Mouse (Mus musculus) lung, postnatal 0 days (tissue): ENCODE measurements around the gene Fam160a1. TPM values are rescaled to one million over a fixed set of nuclear protein-coding genes. Genes with fewer than 3 reads are reported as not detected.

Source experiments
- ATAC-seq: fragments of 200-750 bp; cut with Nextera tagmentation; 2 replicates; pipeline ENCODE4 v1.8.0; 2017; ENCODE audit warnings: moderate library complexity
- DNase-seq: peaks from one replicate; pipeline ENCODE4 v3.0.0-alpha.2; 2016; ENCODE audit warnings: low spot score
- H3K27ac ChIP-seq: fragments of 300-500 bp; sonication (generic); 2 replicates; pipeline ENCODE4 v1.5.1; 2014; ENCODE audit warnings: antibody characterized with exemption, mild to moderate bottlenecking, low read length, mixed read lengths
- H3K27me3 ChIP-seq: fragments of 300-500 bp; sonication (generic); replicated peaks from 2 replicates; pipeline ENCODE4 v1.6.1; 2014; ENCODE audit warnings: low read length, mixed read lengths; ENCODE audit not compliant: insufficient read depth
- H3K36me3 ChIP-seq: fragments of 300-500 bp; sonication (generic); 2 replicates; pipeline ENCODE4 v1.6.1; 2014; ENCODE audit warnings: low read length, mixed read lengths; ENCODE audit not compliant: insufficient read depth
- H3K4me1 ChIP-seq: fragments of 300-500 bp; sonication (generic); 2 replicates; pipeline ENCODE4 v1.6.1; 2014; ENCODE audit warnings: antibody characterized with exemption, low read depth, low read length, mixed read lengths; ENCODE audit not compliant: insufficient read depth
- H3K4me2 ChIP-seq: fragments of 300-500 bp; sonication (generic); replicated peaks from 2 replicates; pipeline ENCODE4 v1.6.1; 2014; ENCODE audit warnings: low read depth, mild to moderate bottlenecking, low read length, moderate library complexity, mixed read lengths
- H3K4me3 ChIP-seq: fragments of 300-500 bp; sonication (generic); 2 replicates; pipeline ENCODE4 v1.5.1; 2014; ENCODE audit warnings: low read depth, low read length
- H3K9ac ChIP-seq: fragments of 300-500 bp; sonication (generic); replicated peaks from 2 replicates; pipeline ENCODE4 v1.6.1; 2014; ENCODE audit warnings: low read depth, mild to moderate bottlenecking
- H3K9me3 ChIP-seq: fragments of 300-500 bp; sonication (generic); 2 replicates; pipeline ENCODE4 v1.6.1; 2016; ENCODE audit warnings: low read length, mixed read lengths
- CTCF ChIP-seq: IDR thresholded peaks from 2 replicates; pipeline ENCODE4 v1.5.1; 2016; ENCODE audit warnings: antibody characterized with exemption, mild to moderate bottlenecking
- EP300 ChIP-seq: IDR thresholded peaks from 2 replicates; pipeline ENCODE4 v1.6.1; 2016; ENCODE audit warnings: antibody characterized with exemption, mild to moderate bottlenecking, control low read depth
- WGBS: fragments of 180-500 bp; shearing (Covaris S2); extraction: QIAGEN DNeasy Blood & Tissue Kit; methylation state at CpG from one replicate; pipeline ENCODE4 v1.1.7; 2014; 5-methylcytosine and 5-hydroxymethylcytosine counted together
- polyA plus RNA-seq: library from polyadenylated mRNA; unstranded; fragments of >200 nt; fragmentation: Nextera tagmentation; extraction: Ambion mirVana; gene quantifications from 2 replicates; pipeline ENCODE4 v1.2.1, GENCODE M21; 2015

The Fam160a1 gene
- polyA plus RNA-seq, 1 experiment from 2014 or later, result 4.6 TPM

DNA sequence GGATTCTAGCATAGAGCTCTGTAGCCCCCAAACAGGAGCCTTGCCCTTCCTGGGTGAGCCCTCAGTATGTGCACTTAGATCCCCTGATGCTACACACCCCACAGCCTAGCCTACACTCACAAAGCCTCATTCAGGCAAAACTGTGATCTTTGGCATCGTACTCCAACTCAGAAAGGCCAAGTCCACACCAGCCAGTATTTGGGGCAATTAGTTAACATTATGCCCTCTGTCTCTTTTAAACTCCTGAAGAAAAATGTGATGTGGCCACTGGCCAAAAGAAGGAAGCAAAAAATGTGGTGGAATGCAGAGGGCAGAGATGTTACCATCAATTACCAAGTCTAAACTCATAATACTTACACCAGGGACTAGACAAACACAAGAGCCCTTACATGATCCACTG is 14.7 kb upstream of the Fam160a1 start:
- no peak for ATAC-seq
- H3K9me3 ChIP-seq, result no peaks in the 10 kb centered on the region
- no peak overlapping the region for H3K4me2 ChIP-seq
- H3K36me3 ChIP-seq, result no peaks in the 10 kb centered on the region
- no peak overlapping the region for H3K4me3 ChIP-seq
- no peaks in the 10 kb centered on the region for H3K27me3 ChIP-seq
- H3K27ac ChIP-seq, result no peak overlapping the region
- DNase-seq, result no peak
- H3K9ac ChIP-seq, result no peak overlapping the region
- 67% methylated on average over 1 of the region's 1 CpGs for WGBS
- no peak for TF ChIP-seq CTCF
- no peak for TF ChIP-seq EP300
- H3K4me1 ChIP-seq, result no peaks in the 10 kb centered on the region

- ATAC-seq (no peak), DNase-seq (peak; percentile 20)
- Histone ChIP-seq H3K9me3 (no peaks in the 10 kb centered on the region), H3K9ac (no peak overlapping the region), H3K4me1 (no peaks in the 10 kb centered on the region), H3K27me3 (no peaks in the 10 kb centered on the region), H3K36me3 (no peaks in the 10 kb centered on the region), H3K4me3 (no peak overlapping the region), H3K27ac (no peak overlapping the region), H3K4me2 (no peak overlapping the region)
- TF ChIP-seq EP300 (no peak), CTCF (no peak)
- 41% methylated on average over 4 of the region's 4 CpGs for WGBS
Observed at GRCm38 (mm10) chr3:85829047-85829446, 12.0 kb upstream of the Fam160a1 start.

DNA sequence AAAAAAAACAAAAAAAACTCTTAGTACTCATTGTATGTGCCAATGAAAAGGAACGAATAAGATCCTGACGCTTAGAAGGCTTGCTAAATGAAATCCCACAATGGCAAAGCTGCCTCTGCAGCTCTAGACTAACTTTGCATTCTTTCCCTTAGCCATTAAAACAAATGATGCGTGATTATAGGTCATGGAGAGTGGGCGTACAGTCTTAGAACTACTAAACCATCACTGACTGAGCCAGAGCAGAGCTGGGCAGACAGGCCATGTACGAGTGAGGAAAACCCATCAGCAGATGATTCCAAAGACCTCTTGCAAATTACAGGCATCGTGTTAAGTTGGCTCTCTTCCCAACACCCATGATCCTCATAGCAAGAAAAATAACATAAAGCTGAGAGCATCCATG is 10.7 kb upstream of the Fam160a1 start:
- Histone ChIP-seq H3K27ac (no peak overlapping the region), H3K4me2 (no peak overlapping the region), H3K27me3 (no peaks in the 10 kb centered on the region), H3K36me3 (no peaks in the 10 kb centered on the region), H3K4me3 (no peak overlapping the region), H3K4me1 (no peaks in the 10 kb centered on the region), H3K9ac (no peak overlapping the region), H3K9me3 (no peaks in the 10 kb centered on the region)
- ATAC-seq (no peak), DNase-seq (no peak)
- TF ChIP-seq CTCF, result no peak
- TF ChIP-seq EP300, result no peak
- WGBS, result 73% methylated on average over 6 of the region's 6 CpGs

DNA sequence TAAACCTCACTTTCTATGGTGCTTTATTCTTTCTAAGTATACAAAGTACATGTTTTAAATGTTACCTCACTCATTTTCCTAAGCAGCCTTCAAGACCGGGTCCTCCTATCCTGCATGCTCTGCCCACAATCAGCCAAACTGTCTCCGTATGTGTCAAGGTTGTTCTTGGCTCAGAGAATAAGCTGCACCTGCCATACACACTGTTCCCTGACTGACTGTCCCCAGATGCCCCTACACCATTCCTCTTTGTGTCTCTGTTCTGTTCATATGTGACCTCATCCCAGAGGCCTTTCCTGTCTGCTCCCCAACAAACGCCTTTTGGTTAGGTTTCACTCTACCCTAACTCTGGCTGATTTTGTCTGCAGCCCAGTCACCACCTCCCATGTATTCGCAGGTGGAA is 10.2 kb upstream of the Fam160a1 start:
- 76% methylated on average over 4 of the region's 4 CpGs for WGBS
- H3K27ac ChIP-seq, result no peak overlapping the region
- H3K4me2 ChIP-seq, result no peak overlapping the region
- no peaks in the 10 kb centered on the region for H3K36me3 ChIP-seq
- DNase-seq (no peak), ATAC-seq (no peak)
- H3K27me3 ChIP-seq, result no peaks in the 10 kb centered on the region
- no peak overlapping the region for H3K4me3 ChIP-seq
- no peak overlapping the region for H3K9ac ChIP-seq
- TF ChIP-seq CTCF, result no peak
- no peak for TF ChIP-seq EP300
- H3K4me1 ChIP-seq, result no peaks in the 10 kb centered on the region
- H3K9me3 ChIP-seq, result no peaks in the 10 kb centered on the region

DNA sequence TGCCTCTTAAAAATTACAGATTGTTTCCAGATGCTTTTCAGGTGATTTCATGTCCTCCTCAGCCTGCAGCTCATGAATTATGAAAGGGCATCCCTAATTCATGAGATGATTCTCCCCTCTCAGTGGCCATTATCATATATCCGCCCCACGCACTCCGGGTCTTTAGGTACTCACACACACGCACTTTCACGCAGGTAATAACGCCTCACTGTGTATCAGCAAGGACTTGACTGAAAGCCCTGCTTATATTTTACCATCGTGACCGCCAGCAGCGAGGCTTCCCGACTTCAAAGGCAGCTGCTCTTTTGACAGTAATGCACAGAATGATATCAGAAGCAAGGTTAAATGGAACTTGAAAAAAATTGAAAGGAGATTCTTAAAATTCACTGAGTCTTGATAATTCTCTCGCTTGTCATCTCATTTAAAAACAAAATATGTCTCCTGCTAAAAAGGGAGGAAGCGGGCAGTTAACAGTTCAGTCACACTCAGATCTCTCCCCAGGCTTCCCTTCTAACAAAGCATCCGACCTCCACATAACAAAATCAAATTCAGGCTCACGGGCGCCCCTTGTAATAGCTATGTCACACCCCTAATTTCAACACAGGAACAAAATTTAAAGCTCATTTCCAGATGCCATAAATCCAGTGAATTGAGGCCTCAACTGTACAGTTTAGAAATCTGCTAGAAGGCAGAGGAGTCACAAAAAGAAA is 3.9 kb upstream of the Fam160a1 start:
- H3K27ac ChIP-seq, result no peak overlapping the region
- TF ChIP-seq CTCF (no peak), EP300 (no peak)
- no peak overlapping the region for H3K4me2 ChIP-seq
- no peak overlapping the region for H3K4me3 ChIP-seq
- no peaks in the 10 kb centered on the region for H3K27me3 ChIP-seq
- DNase-seq, result no peak
- H3K36me3 ChIP-seq, result no peaks in the 10 kb centered on the region
- H3K9me3 ChIP-seq, result no peaks in the 10 kb centered on the region
- no peak overlapping the region for H3K9ac ChIP-seq
- no peak for ATAC-seq
- H3K4me1 ChIP-seq, result no peaks in the 10 kb centered on the region
- 63% methylated on average over 15 of the region's 15 CpGs for WGBS

GRCm38 (mm10) chr3:85819319-85819718 is 2.2 kb upstream of the Fam160a1 start:
- no peak overlapping the region for H3K9ac ChIP-seq
- H3K27me3 ChIP-seq, result no peaks in the 10 kb centered on the region
- H3K4me3 ChIP-seq, result no peak overlapping the region
- H3K36me3 ChIP-seq, result no peaks in the 10 kb centered on the region
- ATAC-seq (no peak), DNase-seq (no peak)
- WGBS, result 67% methylated on average over 3 of the region's 3 CpGs
- no peaks in the 10 kb centered on the region for H3K9me3 ChIP-seq
- H3K27ac ChIP-seq, result no peak overlapping the region
- H3K4me2 ChIP-seq, result no peak overlapping the region
- H3K4me1 ChIP-seq, result no peaks in the 10 kb centered on the region
- TF ChIP-seq CTCF, result no peak
- TF ChIP-seq EP300, result no peak

GRCm38 (mm10) chr3:85814241-85814640 is 2.9 kb downstream of the Fam160a1 start:
- TF ChIP-seq CTCF (no peak), EP300 (peak; percentile 78; the same call in 1 of the 2 replicates)
- Histone ChIP-seq H3K36me3 (no peaks in the 10 kb centered on the region), H3K27me3 (no peaks in the 10 kb centered on the region), H3K27ac (no peak overlapping the region), H3K4me1 (no peaks in the 10 kb centered on the region), H3K4me2 (no peak overlapping the region), H3K4me3 (no peak overlapping the region), H3K9ac (no peak overlapping the region), H3K9me3 (no peaks in the 10 kb centered on the region)
- WGBS, result 32% methylated on average over 7 of the region's 7 CpGs
- peak; percentile 75 for DNase-seq
- peak; percentile 91 for ATAC-seq
